Mouse (Mus musculus) mouse embryonic stem cell (cell line): ENCODE data around the gene Tap2.

Experiments used
- in situ Hi-C, 2 experiments: fragments of 300-500 bp; cut with MboI; formaldehyde crosslinking; loops; 1 replicate in 1 of 2; 3 replicates in 1 of 2; pipeline ENCODE4 v1.14.3; 2019 to 2020; ENCODE audit warnings: low sequenced_read_pairs in 2 of 2, low pct_unique_long_range_greater_than_20kb in 1 of 2, mixed read lengths in 1 of 2; ENCODE audit not compliant: unreplicated experiment in 1 of 2

Tap2 gene

GRCm38 (mm10) chr17:34188986-34189385 lies 14.3 kb upstream of the Tap2 start:
- in situ Hi-C loops, result no loop called here

- in situ Hi-C loops, result loop anchor here in 1 of 2 experiments (10.0 kb wide), 1 partner anchor 118 kb away; no protein-coding TSS in a partner anchor
These were observed 10.5 kb upstream of the Tap2 start for GRCm38 (mm10) chr17:34192852-34193251.

DNA sequence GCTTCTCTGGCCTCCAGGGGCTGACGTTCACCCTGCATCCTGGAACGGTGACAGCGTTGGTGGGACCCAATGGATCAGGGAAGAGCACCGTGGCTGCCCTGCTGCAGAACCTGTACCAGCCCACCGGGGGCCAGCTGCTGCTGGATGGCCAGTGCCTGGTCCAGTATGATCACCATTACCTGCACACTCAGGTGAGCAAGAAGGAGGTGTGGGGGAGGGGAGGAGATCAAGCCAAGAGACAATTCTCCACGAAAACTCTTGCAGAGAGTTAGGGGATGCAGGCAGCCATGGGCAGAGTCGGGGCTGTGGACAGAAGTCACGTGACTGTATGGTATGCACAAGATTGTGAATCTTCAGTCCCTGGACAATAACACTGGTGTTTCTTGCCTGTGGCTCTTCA lies 9.9 kb upstream of the Tap2 start:
- in situ Hi-C loops, result loop anchor here in 1 of 2 experiments (10.0 kb wide), 1 partner anchor 119 kb away; no protein-coding TSS in a partner anchor

GRCm38 (mm10) chr17:34194723-34195122 lies 8.6 kb upstream of the Tap2 start:
- in situ Hi-C loops, result loop anchor here in 1 of 2 experiments (10.0 kb wide), 1 partner anchor 120 kb away; no protein-coding TSS in a partner anchor

GRCm38 (mm10) chr17:34196491-34196890 lies 6.8 kb upstream of the Tap2 start:
- in situ Hi-C loops, result loop anchor here in 1 of 2 experiments (10.0 kb wide), 1 partner anchor 122 kb away; no protein-coding TSS in a partner anchor

DNA sequence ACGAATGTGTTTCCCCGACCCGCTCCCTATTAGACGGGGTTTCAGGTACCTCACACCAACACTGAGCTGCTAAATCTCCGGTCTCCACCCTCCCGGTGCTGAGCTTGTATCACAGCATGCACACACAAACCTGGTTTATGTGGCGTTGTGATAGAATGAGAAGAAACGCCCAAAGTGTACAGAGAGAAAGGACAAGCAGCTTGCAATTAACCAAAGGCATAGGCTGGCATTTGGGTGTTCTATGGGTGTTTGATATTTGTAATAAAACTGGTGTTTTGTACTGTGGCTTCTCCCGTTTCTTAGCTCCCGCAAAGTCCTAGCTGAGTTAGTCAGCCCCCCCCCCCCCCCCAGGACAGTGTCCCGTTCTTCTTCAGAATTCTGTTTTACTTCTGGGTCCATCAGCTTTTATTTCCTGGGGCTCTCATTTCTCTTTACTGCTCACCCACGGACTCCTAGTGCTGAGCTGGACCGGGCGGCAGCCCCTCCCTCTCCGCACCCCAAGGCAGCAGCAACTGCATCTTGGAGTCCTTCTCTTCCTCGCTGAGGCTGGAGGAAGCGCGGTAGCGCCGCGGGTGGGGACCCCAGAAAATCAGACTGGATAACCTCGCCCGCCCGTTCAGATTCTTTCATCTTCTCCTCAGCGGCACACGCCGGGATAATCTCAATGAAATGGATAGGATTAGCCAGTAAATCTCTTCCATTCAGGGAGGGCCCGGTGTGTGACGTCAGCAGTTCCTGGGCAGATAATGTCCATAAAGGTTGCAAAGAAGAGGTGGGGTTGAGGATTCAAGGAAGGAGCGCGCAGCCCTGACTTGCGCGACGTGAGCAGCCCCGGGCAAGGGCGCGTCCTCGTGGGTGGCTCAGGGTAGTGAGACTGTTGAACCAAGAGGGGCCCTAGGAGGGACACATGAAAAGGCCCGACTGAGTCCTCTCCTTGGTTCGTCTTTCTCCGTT lies 6.1 kb upstream of the Tap2 start, which contains the start of gene Psmb8:
Gene Psmb8, plus strand, starts transcription at position 781 of the 954 bp plus-strand sequence.
- in situ Hi-C loops, result loop anchor here in 1 of 2 experiments (10.0 kb wide), 1 partner anchor 122 kb away; no protein-coding TSS in a partner anchor

- in situ Hi-C loops, result loop anchor here in 1 of 2 experiments (10.0 kb wide), 1 partner anchor 123 kb away; no protein-coding TSS in a partner anchor
These were observed 5.3 kb upstream of the Tap2 start for GRCm38 (mm10) chr17:34197904-34198520.

GRCm38 (mm10) chr17:34198521-34198912 lies 4.8 kb upstream of the Tap2 start:
- in situ Hi-C loops, result loop anchor here in 1 of 2 experiments (10.0 kb wide), 1 partner anchor 124 kb away; no protein-coding TSS in a partner anchor

DNA sequence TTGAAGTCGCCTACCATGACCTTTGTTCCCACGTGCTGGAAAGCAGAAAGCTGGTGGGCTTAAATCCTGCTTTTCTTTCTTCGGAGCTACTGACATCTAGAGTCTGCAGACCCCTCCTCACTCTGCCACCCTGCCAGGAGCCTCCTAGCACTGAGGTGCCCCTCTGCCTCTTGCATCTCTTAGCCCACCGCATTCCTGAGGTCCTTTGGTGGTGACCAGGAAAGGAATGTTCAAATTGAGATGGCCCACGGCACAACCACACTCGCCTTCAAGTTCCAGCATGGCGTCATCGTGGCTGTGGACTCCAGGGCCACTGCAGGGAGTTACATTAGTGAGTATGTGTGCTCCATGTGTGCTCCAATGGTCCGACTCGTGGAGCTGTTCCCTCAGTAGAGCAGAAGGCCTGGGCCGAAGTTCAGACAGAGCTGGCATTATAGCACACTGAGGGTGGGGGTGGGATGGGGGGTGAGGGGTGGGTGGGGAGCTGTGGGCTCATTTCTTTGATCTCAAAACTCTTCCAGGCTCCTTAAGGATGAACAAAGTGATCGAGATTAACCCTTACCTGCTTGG lies 4.2 kb upstream of the Tap2 start:
- in situ Hi-C loops, result loop anchor here in 1 of 2 experiments (10.0 kb wide), 1 partner anchor 124 kb away; no protein-coding TSS in a partner anchor

DNA sequence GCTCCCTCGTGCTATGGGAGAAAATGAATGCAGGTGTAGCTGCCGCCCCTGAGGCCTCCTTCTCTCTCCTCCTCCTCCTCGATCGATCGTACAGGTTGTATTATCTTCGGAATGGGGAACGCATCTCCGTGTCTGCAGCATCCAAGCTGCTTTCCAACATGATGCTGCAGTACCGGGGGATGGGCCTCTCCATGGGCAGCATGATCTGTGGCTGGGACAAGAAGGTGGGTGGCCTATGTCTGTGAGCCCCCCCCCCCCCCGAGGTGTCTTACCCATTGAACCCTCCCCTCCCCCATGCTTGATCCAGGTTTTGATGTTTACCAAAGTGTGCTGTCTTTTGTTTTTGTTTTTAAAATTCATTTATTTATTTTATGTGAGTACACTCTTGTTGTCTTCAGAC lies 3.3 kb upstream of the Tap2 start:
- in situ Hi-C loops, result loop anchor here in 1 of 2 experiments (25.0 kb wide), 1 partner anchor 587 kb away; no protein-coding TSS in a partner anchor

GRCm38 (mm10) chr17:34200772-34201505 lies 2.4 kb upstream of the Tap2 start:
- in situ Hi-C loops, result loop anchor here in 1 of 2 experiments (25.0 kb wide), 1 partner anchor 586 kb away; no protein-coding TSS in a partner anchor

DNA sequence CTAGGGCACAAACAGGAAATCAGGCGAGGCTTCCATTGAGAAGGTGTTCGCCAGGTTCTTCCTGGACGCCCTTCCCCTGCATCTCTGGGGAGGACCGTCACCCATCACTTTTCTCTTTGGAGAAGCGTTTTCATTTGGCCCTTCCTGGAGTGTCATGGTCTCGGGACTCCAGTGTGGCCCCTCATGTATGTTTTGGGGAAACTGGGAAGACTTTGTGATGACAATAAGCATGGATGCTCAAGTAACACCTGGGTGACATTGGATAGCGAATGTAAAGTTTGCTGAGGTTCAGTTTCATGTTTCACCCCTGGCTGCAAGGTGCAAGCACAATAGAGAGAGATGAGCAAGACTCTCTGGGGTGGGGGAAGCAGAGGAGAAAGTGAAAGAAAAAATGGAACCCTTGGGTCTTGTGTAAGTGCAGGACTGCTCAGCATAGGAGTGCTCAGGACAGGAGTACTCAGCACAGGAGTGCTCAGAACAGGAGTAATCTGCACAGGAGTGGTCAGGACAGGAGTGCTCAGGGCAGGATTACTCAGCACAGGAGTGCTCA lies 1.7 kb upstream of the Tap2 start:
- in situ Hi-C loops, result loop anchor here in 1 of 2 experiments (25.0 kb wide), 1 partner anchor 586 kb away; no protein-coding TSS in a partner anchor

DNA sequence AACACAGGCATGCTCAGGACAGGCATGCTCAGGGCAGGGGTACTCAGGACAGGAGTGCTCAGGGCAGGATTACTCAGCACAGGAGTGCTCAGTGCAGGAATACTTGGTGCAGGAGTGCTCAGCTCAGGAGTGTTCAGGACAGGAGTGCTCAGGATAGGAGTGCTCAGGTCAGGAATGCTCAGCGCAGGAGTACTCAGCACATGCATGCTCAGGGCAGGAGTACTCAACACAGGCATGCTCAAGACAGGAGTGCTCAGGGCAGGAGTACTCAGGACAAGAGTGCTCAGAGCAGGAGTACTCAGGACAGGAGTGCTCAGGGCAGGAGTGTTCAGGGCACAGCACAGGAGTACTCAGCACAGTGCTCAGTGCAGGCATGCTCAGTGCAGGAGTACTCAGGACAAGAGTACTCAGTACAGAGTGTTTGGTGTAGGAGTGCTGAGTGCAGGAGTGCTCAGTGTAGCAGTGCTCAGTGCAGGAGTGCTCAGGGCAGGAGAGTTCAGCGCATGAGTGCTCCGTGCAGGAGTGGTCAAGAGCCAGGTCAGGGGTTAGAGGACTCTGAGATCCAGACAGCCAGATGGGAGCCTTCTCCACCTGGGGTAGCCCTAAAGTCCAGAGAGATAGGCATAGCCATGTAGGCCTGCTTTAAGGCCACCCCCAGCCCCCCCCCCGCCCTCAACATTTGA lies 426 bp upstream of the Tap2 start:
- in situ Hi-C loops, result loop anchor here in 1 of 2 experiments (25.0 kb wide), 1 partner anchor 584 kb away; no protein-coding TSS in a partner anchor

- in situ Hi-C loops, result loop anchor here in 1 of 2 experiments (25.0 kb wide), 1 partner anchor 583 kb away; no protein-coding TSS in a partner anchor
These were observed 1.1 kb downstream of the Tap2 start for GRCm38 (mm10) chr17:34204303-34205010.

DNA sequence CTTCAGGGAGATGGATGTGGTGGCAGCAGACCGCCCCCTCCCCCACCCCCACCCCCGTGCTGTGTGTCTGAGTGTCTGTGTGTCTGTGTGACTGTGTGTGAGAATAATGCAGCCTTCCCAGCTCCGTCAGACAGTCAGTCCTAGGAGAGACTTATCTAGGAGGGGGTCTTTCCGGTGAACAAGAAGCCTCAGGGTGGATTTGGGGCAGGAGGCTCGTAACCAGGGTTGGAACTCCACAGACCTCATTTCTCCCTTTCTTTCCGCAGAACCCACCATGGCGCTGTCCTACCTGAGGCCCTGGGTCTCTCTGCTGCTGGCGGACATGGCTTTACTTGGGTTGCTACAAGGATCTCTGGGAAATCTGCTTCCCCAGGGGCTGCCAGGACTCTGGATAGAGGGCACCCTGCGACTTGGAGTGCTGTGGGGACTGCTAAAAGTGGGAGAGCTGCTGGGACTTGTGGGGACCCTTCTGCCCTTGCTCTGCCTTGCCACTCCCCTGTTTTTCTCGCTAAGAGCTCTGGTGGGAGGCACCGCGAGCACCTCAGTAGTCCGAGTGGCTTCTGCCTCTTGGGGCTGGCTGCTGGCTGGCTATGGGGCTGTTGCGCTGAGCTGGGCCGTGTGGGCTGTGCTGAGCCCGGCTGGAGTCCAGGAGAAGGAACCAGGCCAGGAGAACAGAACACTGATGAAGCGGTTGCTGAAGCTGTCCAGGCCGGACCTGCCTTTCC lies 1.9 kb downstream of the Tap2 start:
- in situ Hi-C loops, result loop anchor here in 1 of 2 experiments (25.0 kb wide), 1 partner anchor 582 kb away; no protein-coding TSS in a partner anchor
